Mouse (Mus musculus): Measurements from ENCODE around the gene Zfp260.

- no peak for TF ChIP-seq CTCF (IDR thresholded peaks at IDR 0.05; ENCODE audit: low read depth, low read length)
- TF ChIP-seq EP300 (IDR thresholded peaks at IDR 0.05; ENCODE audit: insufficient read depth, low read depth, low read length) = no peak
- TF ChIP-seq POLR2A (IDR thresholded peaks at IDR 0.05; ENCODE audit: insufficient read depth, low read length) = no peak
Measured at GRCm38 (mm10) chr7:30143555-30144209, 49.1 kb downstream of the Zfp260 start.

Measured in ES-Bruce4 (cell line).